ENCODE assay signal across 16 mouse cellular contexts in genomic region chr9:62630631-62631240, GRCm38 (mm10). TPM values are rescaled to one million over a fixed set of nuclear protein-coding genes. Genes with fewer than 3 reads are reported as not detected.
DNase-seq lines count a peak whose midpoint lies in the region; ATAC-seq and TF ChIP-seq lines count a peak whose summit lies in the region.
"Had no signal": no experiment of that assay in that cellular context is flagged by ENCODE, and none has a peak within 500 bp of the region (broad histone marks: within the 10 kb centered on the region; RNA-seq: fewer than 3 reads in every experiment).

No protein-coding gene starts in this region.

- no peak for DNase-seq in frontal cortex, postnatal 10 days (ENCODE audit: low spot score in 2 of 2)
- DNase-seq in brain, adult 2 months (ENCODE audit: low read depth, low spot score): peak; percentile 80
- peak; percentile 29 to 32 for DNase-seq in frontal cortex, postnatal 25 days (ENCODE audit: low spot score in 2 of 2)
- peak; percentile 18 to 46 for DNase-seq in left cerebral cortex, adult 2 months (ENCODE audit: extremely low spot score in 1 of 2, low spot score in 2 of 2)
- no peak for DNase-seq in yolk sac, embryonic 10.5 days (ENCODE audit: low spot score)
- DNase-seq in embryo, embryonic 9.5 days (ENCODE audit: extremely low spot score): no peak
- DNase-seq: heart, postnatal 4 days; lung, embryonic 14.5 days; thymus, postnatal 4 days had no signal

- peak; percentile 39; the same call in 1 of the 2 replicates for ATAC-seq in frontal cortex, adult (ENCODE audit: low TSS enrichment)
- ATAC-seq in inflammation-experienced regulatory T-cells, adult 6 months: no peak

- TF ChIP-seq CTCF in left cerebral cortex, adult 2 months (IDR thresholded peaks at IDR 0.05): no peak

- H3K27ac ChIP-seq in left cerebral cortex, adult 2 months: peak overlapping the region; percentile 83
- H3K27ac ChIP-seq: embryonic facial prominence, embryonic 12.5 days; heart, adult 2 months; limb, embryonic 12.5 days; midbrain, embryonic 12.5 days; stomach, embryonic 15.5 days had no signal

- H3K4me3 ChIP-seq in left cerebral cortex, adult 2 months: no peak overlapping the region
- H3K4me3 ChIP-seq: embryonic facial prominence, embryonic 12.5 days; heart, adult 2 months; limb, embryonic 12.5 days; midbrain, embryonic 12.5 days; stomach, embryonic 15.5 days had no signal

- intact Hi-C loops in left cerebral cortex, adult 2 months (cut with DNase I): loop anchor here (5.0 kb wide), 1 partner anchor 127 kb away; no protein-coding TSS in a partner anchor

RNA-seq across cellular contexts. Expression of gene Itga11, which starts 46.9 kb away (rescaled TPM):
- 1 to 10 TPM; 3.6 to 4.0 TPM for total RNA-seq in left cerebral cortex, adult 2 months (2021)
- under 1 TPM; 0.09 to 0.13 (median 0.11) TPM for polyA plus RNA-seq in inflammation-experienced regulatory T-cells, adult 6 months (2017; shearing (Covaris generic))

Comparison
In these comparisons a context has a peak if more than half of its experiments do, and no peak if none do; other contexts are left out.
1. DNase-seq: peak in brain, adult 2 months (single experiment), frontal cortex, postnatal 25 days (2 of 2) and left cerebral cortex, adult 2 months (2 of 2); none in frontal cortex, postnatal 10 days (0 of 2), yolk sac, embryonic 10.5 days (single experiment) and embryo, embryonic 9.5 days (single experiment).